9 mouse cellular contexts compared by ENCODE assay signal in the genomic region with DNA sequence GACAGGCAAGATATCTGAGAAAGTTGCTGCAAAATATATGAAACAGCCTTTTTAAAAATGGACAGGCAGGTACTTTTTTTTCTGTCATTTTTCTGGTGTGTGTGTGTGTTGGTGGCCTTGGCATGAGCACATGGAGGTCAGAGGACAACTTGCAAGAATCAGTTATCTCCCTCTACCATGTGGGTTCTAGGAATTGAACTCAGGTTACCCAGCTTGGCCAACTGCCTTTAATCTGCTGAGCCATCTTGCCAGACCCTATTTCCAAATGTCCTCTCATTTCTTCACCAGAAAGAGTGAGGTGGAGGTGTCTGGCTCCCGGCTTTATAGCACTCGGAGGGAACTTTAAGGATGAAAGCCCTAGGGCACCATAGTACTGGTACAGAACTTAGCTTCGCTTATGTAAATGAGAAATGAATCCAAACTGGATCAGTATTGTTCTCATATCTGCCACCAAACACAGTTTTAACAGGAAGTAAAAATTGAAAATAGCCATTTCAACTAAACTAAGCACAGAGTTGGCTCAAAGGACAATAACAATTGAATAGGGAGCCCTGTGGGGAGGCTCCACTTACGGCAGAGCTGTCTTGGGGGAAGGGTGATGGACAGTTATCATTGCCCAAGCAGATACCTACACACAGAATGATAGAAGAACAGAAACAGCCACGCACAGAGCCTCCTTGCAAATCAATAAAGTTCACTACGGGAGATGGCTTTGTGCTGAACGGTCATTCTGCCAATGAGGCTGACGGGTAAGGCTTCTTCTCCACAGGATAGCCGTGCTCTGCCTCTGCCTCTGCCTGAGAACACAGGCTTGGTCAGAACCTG. TPM values are rescaled to one million over a fixed set of nuclear protein-coding genes. Genes with fewer than 3 reads are reported as not detected.
DNase-seq lines count a peak whose midpoint lies in the region; ATAC-seq and TF ChIP-seq lines count a peak whose summit lies in the region.
"Had no signal": no experiment of that assay in that cellular context is flagged by ENCODE, and none has a peak within 500 bp of the region (broad histone marks: within the 10 kb centered on the region; RNA-seq: fewer than 3 reads in every experiment).

No protein-coding gene starts in this region.

- no peak for DNase-seq in left cerebral cortex, adult 2 months (ENCODE audit: extremely low spot score in 1 of 2, low spot score in 2 of 2)
- no peak for DNase-seq in left cerebral cortex, postnatal 4 days
- no peak for DNase-seq in hindbrain, embryonic 14.5 days (ENCODE audit: low spot score)
- DNase-seq in adrenal gland, adult 8-10 months: no peak
- no peak for DNase-seq in cerebellum, adult 8-10 months
- DNase-seq: embryo, embryonic 11 days had no signal

- no peaks in the 10 kb centered on the region for H3K4me1 ChIP-seq in cortical plate, adult 2 months (ENCODE audit: control insufficient read depth, insufficient read depth, low read length)
- peaks cover 16% of the 10 kb centered on the region; the same call in 1 of the 2 replicates for H3K4me1 ChIP-seq in hindbrain, embryonic 14.5 days (replicated peaks; ENCODE audit: control insufficient read depth, insufficient read depth, low read length)
- peaks cover 18% of the 10 kb centered on the region for H3K4me1 ChIP-seq in midbrain, embryonic 13.5 days (replicated peaks)
- H3K4me1 ChIP-seq: intestine, embryonic 15.5 days had no signal

- H3K9me3 ChIP-seq in hindbrain, embryonic 14.5 days (ENCODE audit: control insufficient read depth, low read length): no peaks in the 10 kb centered on the region
- no peaks in the 10 kb centered on the region for H3K9me3 ChIP-seq in midbrain, embryonic 13.5 days
- H3K9me3 ChIP-seq: intestine, embryonic 15.5 days had no signal

- no peak for TF ChIP-seq CTCF in left cerebral cortex, adult 2 months (IDR thresholded peaks at IDR 0.05)
- TF ChIP-seq CTCF in cortical plate, adult 2 months (IDR thresholded peaks at IDR 0.05; ENCODE audit: extremely low read depth, insufficient read depth, low read length): no peak

- peak overlapping the region; percentile 47; the same call in 1 of the 2 replicates for H3K27ac ChIP-seq in left cerebral cortex, adult 2 months
- H3K27ac ChIP-seq in cortical plate, adult 2 months (ENCODE audit: insufficient read depth, low read length): peak overlapping the region; percentile 56
- 0 out of 2 replicates have a peak overlapping the region, but pooled peaks have one; percentile 45 for H3K27ac ChIP-seq in hindbrain, embryonic 14.5 days
- peak overlapping the region; percentile 32; the same call in 1 of the 2 replicates for H3K27ac ChIP-seq in midbrain, embryonic 13.5 days
- H3K27ac ChIP-seq: intestine, embryonic 15.5 days had no signal

- no peak overlapping the region for H3K4me2 ChIP-seq in hindbrain, embryonic 14.5 days (replicated peaks)
- H3K4me2 ChIP-seq in midbrain, embryonic 13.5 days (replicated peaks): no peak overlapping the region
- H3K4me2 ChIP-seq: intestine, embryonic 15.5 days had no signal

- intact Hi-C loops in left cerebral cortex, adult 2 months (cut with DNase I): no loop called here
- intact Hi-C loops in left cerebral cortex, postnatal 4 days (cut with DNase I): no loop called here

- H3K27me3 ChIP-seq in hindbrain, embryonic 14.5 days (ENCODE audit: control insufficient read depth, insufficient read depth, low read length): no peaks in the 10 kb centered on the region
- no peaks in the 10 kb centered on the region for H3K27me3 ChIP-seq in midbrain, embryonic 13.5 days
- H3K27me3 ChIP-seq: intestine, embryonic 15.5 days had no signal

- 0 out of 2 replicates have a peak, but pooled peaks cover 2% of the 10 kb centered on the region for H3K36me3 ChIP-seq in hindbrain, embryonic 14.5 days (replicated peaks; ENCODE audit: control insufficient read depth, insufficient read depth)
- H3K36me3 ChIP-seq in midbrain, embryonic 13.5 days: peaks cover 13% of the 10 kb centered on the region
- H3K36me3 ChIP-seq: intestine, embryonic 15.5 days had no signal

- H3K4me3 ChIP-seq in left cerebral cortex, adult 2 months: no peak overlapping the region
- no peak overlapping the region for H3K4me3 ChIP-seq in cortical plate, adult 2 months (ENCODE audit: insufficient read depth, low read length)
- H3K4me3 ChIP-seq in hindbrain, embryonic 14.5 days (replicated peaks; ENCODE audit: low read length): no peak overlapping the region
- no peak overlapping the region for H3K4me3 ChIP-seq in midbrain, embryonic 13.5 days (replicated peaks)
- H3K4me3 ChIP-seq: intestine, embryonic 15.5 days had no signal

- no peak for ATAC-seq in hindbrain, embryonic 14.5 days (ENCODE audit: low FRiP score)
- ATAC-seq in midbrain, embryonic 13.5 days: no peak
- ATAC-seq: intestine, embryonic 15.5 days had no signal

- H3K9ac ChIP-seq in hindbrain, embryonic 14.5 days: no peak overlapping the region
- no peak overlapping the region for H3K9ac ChIP-seq in midbrain, embryonic 13.5 days (replicated peaks)
- H3K9ac ChIP-seq: intestine, embryonic 15.5 days had no signal

- WGBS in hindbrain, embryonic 14.5 days: 67% methylated on average over 9 of the region's 9 CpGs
- 78% methylated on average over 9 of the region's 9 CpGs for WGBS in midbrain, embryonic 13.5 days

- no peak for TF ChIP-seq POLR2A in cortical plate, adult 2 months (IDR thresholded peaks at IDR 0.05; ENCODE audit: extremely low read depth, insufficient read depth, low read length)

RNA-seq across cellular contexts. Expression of a gene that starts 18.9 kb away (rescaled TPM):
- 10 to 100 TPM; 40.5 to 48.3 TPM for total RNA-seq in left cerebral cortex, adult 2 months (2021)
- 10 to 100 TPM; 62.9 TPM for total RNA-seq in left cerebral cortex, postnatal 4 days (2021)
- polyA plus RNA-seq in cortical plate, adult 2 months (2012; rRNA removed): 35.4 and 40.9 TPM in 2 replicates
- 34.1 and 36.5 TPM in 2 replicates for polyA plus RNA-seq in hindbrain, embryonic 14.5 days (2014; fragmentation: Nextera tagmentation; extraction: Ambion mirVana)
- 67.5 and 72.3 TPM in 2 replicates for polyA plus RNA-seq in midbrain, embryonic 13.5 days (2015; fragmentation: Nextera tagmentation; extraction: Ambion mirVana)
- total RNA-seq in adrenal gland, adult 8-10 months (2022): 10 to 100 TPM; 20.0 to 27.2 (median 23.1) TPM

RNA-seq across cellular contexts. Expression of a gene that starts 22.6 kb away (rescaled TPM):
- 1 to 10 TPM; 4.2 to 6.7 TPM for total RNA-seq in left cerebral cortex, adult 2 months (2021)
- total RNA-seq in left cerebral cortex, postnatal 4 days (2021): 10 to 100 TPM; 19.8 to 21.1 TPM
- 6.4 and 9.1 TPM in 2 replicates for polyA plus RNA-seq in cortical plate, adult 2 months (2012; rRNA removed)
- 2.6 and 5.3 TPM in 2 replicates for polyA plus RNA-seq in hindbrain, embryonic 14.5 days (2014; fragmentation: Nextera tagmentation; extraction: Ambion mirVana)
- 2.3 TPM in 2 replicates for polyA plus RNA-seq in midbrain, embryonic 13.5 days (2015; fragmentation: Nextera tagmentation; extraction: Ambion mirVana)
- 1 to 10 TPM; 1.1 to 2.8 (median 2.3) TPM for total RNA-seq in adrenal gland, adult 8-10 months (2022)
